Mouse (Mus musculus) erythroblast, adult 5-6 weeks (primary cell): ENCODE data around the gene Ccdc151. TPM values are rescaled to one million over a fixed set of nuclear protein-coding genes. Genes with fewer than 3 reads are reported as not detected.

Experiments
- ATAC-seq: replicated peaks from 2 replicates; pipeline ENCODE4 v1.8.0; 2016; ENCODE audit warnings: moderate number of reproducible peaks, mild to moderate bottlenecking, moderate TSS enrichment, inconsistent platforms; ENCODE audit not compliant: poor library complexity, low FRiP score, severe bottlenecking
- total RNA-seq, 2 experiments: library from RNA; stranded (forward) in 1 of 2; stranded (reverse) in 1 of 2; fragments of 150-400 nt in 1 of 2; fragments of 200-764, 138-1000 nt in 1 of 2; gene quantifications; 2 replicates each; pipeline versions ENCODE4 v1.2.3 to v1.2.4; 2015 to 2017; ENCODE audit warnings: low replicate concordance in 2 of 2

Gene Ccdc151
- total RNA-seq (2015; ENCODE audit: low replicate concordance) (4.2 TPM in 1 of 2 replicates, not detected in the other), total RNA-seq (2017; ENCODE audit: low replicate concordance) (0.84 and 0.85 TPM in 2 replicates)

GRCm38 (mm10) chr9:22002194-22003162 is at the start of gene Ccdc151, which contains the start of gene Prkcsh:
TSS of gene Ccdc151 (minus strand) at chr9:22002634.
TSS of gene Prkcsh (plus strand) at chr9:22002806.
- ATAC-seq, result peak; percentile 94

GRCm38 (mm10) chr9:22051958-22052254 is 49.5 kb upstream of the Ccdc151 start, which contains the start of gene Elavl3:
TSS of gene Elavl3 (minus strand) at chr9:22052023.
- ATAC-seq, result no peak

GRCm38 (mm10) chr9:22051161-22051957 is 48.9 kb upstream of the Ccdc151 start:
- no peak for ATAC-seq

GRCm38 (mm10) chr9:22050351-22050889 is 48.0 kb upstream of the Ccdc151 start:
- ATAC-seq, result no peak

DNA sequence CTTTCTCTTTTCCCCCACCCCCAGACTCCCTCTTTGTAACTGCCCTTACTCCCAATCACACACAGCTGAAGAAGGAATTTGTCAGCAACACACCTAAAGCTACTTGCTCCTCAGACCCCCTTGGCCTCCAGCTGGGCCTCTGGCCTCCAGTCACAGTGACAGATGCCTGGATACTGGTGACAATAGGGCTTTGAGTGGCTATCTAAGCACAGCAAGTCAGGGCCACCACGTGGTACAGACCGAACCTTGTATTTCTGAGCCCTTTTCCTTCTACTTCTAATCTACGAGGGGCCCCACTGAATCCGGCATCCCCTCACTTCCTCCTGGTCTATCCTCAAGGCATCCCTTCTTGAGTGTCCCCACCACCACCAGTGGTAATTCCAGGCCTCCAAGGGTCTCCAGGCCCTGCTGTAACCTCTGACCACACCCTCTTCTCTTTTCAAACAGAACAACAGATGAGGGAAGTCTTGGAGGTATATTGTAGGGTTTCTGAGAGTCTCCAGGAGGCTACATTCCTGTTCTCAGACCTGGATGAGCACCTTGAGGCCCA is 47.4 kb upstream of the Ccdc151 start:
- ATAC-seq, result no peak

GRCm38 (mm10) chr9:22049315-22049714 is 46.9 kb upstream of the Ccdc151 start:
- no peak for ATAC-seq

GRCm38 (mm10) chr9:22047329-22047728 is 44.9 kb upstream of the Ccdc151 start:
- ATAC-seq, result no peak

DNA sequence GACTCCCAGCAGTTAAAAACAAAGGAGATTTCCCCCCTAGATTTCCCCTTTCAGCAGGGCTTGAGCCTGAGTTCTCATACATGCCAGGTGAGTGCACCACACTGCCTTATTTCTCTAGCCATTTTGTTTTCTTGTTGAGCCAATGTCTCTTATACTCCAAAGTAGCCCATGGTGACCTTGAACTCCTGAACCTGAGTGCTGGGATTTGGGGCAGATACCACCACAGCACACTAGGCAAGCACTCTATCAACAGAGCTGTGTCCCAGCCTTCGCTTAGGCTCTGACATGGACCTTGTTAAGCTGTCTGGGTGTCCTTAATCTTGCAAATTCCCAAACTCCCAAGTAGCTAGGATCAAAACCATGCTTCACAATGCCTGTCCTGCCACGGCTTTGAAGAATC is 39.4 kb upstream of the Ccdc151 start:
- no peak for ATAC-seq

- no peak for ATAC-seq
These were observed 35.4 kb upstream of the Ccdc151 start for GRCm38 (mm10) chr9:22037826-22038225.

GRCm38 (mm10) chr9:22035300-22036044 is 33.0 kb upstream of the Ccdc151 start:
- ATAC-seq, result no peak

DNA sequence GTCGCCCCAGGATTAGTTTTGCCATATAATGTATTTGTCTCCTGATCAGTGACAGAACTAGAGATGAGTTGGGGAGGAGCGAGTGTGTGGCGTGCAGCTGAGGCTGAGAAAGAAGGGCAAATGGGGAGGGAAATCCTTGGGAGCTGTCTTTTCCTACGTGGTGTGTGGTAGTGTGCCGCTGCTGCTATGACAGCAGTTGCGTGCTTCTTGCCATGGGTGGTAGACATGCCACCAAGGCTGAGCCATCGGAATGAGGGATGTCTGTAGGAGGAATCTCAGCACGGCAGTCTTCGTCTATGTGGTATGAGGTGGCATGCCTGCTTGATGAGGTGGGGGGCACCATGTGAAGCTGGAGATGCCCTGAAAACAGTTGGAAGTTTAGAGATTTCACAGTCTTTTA is 28.0 kb upstream of the Ccdc151 start:
- ATAC-seq, result no peak

DNA sequence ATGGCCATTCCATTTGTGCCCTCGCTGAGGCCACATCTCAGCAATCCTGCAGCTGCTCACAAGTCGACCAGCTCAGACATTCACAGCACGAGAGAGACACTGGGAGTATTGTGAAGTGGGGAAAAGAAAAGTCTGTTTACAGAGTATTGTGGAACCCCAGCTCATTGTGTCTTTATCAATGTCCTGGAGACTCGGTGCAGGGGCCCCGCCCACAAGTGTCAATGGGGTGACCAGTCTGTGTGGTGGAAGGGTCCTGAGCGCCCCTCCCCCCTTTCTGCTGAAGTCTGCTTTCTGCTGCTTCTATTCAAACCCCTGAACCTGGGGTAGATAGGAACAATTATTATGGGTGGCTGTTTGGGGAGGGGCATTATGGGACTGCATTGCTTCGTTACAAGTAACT is 26.0 kb upstream of the Ccdc151 start:
- ATAC-seq, result no peak

DNA sequence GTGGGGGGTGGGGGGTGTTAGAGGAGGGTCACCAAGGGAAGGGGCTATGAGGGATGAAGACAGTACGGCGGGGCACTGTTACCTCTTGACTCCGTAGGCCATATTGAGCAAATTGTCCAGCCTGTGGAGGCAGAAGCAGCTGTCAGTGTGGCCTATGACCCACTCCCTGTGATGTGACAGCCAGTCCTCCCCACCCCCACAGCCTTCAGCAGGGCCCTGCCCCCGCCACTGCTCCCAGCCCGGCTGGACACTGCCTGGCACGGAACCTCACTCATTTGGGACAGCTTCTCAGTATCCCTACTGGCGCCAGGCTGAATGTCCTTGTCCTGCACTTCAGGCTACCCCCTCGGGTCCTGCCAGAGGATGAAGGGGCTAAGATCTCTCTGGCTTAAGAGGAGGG is 22.2 kb upstream of the Ccdc151 start:
- no peak for ATAC-seq

GRCm38 (mm10) chr9:22017208-22017825 is 14.9 kb upstream of the Ccdc151 start:
- ATAC-seq, result no peak

DNA sequence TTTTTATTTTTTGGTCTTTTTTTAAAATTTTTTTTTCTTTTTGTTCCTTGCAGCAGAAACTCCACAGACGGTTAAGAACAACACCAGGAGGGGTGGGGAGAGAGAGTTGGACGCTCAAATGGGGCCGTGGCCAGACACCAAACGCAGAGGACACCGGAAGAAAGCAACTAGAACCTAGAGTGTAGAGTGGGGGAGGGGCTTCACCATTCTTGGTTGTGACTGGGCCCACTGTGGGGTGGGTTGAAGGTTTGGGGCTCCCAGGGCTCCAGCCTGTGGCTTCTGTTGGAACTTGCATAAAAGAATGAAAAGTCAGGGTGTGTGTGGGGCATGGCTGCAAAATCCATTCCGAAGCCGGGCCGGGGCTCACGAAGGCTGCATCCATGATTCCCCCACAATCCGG is 13.8 kb upstream of the Ccdc151 start:
- no peak for ATAC-seq

- ATAC-seq, result no peak
These were observed 10.3 kb upstream of the Ccdc151 start for GRCm38 (mm10) chr9:22012731-22013130.

GRCm38 (mm10) chr9:22011055-22011454 is 8.6 kb upstream of the Ccdc151 start:
- no peak for ATAC-seq

- ATAC-seq, result no peak
These were observed 2.1 kb upstream of the Ccdc151 start for GRCm38 (mm10) chr9:22004546-22004945.

- ATAC-seq, result peak; percentile 48
These were observed 725 bp upstream of the Ccdc151 start for GRCm38 (mm10) chr9:22003163-22003554.
